Mouse (Mus musculus) ovary, postnatal 36 days (tissue): ENCODE results near the gene Mrps24.

Experiments used
- DNase-seq: peaks from one replicate; pipeline ENCODE4 v3.0.0; 2022; ENCODE audit warnings: low spot score, mixed read lengths

Mrps24 gene

DNA sequence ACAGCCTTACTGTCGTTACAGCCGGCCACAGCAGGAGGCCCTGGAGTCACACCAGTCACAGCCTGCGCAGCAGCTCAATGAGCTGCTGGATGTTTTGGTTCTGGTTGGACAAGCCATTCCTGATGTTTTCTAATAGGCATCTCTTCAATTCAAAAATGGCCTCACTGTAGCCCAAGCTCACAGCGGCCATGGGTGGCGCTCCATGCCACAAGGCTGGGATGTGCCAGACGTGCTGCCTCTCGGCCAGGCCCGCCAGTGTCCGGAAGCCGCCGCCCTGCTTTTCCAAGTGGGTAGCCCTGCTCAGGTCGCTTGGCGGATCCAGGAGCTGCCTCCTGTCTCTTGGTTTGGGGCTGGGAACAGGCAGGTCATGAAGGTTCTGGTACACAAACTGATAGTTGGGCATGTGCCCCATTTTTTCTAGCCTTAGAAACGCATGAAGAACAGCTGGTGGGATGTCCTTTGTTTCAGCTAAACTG is at the start of gene Mrps24:
Mrps24 (minus strand) TSS at position 51 of the 476 bp plus-strand sequence.
- DNase-seq = no peak

DNA sequence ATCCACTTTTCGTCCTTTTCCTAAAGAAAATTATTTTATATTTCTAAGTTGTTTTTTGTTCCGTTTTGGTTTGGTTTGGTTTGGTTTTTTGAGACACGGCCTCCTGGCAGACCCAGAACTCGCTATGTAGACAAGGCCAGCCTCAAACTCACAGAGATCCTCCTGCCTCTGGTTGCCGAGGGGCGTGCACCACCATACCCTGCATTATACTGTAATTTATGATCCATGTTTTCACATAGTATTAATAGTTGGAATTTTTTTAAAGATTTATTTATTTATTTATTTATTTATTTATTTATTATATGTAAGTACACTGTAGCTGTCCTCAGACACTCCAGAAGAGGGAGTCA is 47.1 kb upstream of the Mrps24 start:
- DNase-seq = no peak

DNA sequence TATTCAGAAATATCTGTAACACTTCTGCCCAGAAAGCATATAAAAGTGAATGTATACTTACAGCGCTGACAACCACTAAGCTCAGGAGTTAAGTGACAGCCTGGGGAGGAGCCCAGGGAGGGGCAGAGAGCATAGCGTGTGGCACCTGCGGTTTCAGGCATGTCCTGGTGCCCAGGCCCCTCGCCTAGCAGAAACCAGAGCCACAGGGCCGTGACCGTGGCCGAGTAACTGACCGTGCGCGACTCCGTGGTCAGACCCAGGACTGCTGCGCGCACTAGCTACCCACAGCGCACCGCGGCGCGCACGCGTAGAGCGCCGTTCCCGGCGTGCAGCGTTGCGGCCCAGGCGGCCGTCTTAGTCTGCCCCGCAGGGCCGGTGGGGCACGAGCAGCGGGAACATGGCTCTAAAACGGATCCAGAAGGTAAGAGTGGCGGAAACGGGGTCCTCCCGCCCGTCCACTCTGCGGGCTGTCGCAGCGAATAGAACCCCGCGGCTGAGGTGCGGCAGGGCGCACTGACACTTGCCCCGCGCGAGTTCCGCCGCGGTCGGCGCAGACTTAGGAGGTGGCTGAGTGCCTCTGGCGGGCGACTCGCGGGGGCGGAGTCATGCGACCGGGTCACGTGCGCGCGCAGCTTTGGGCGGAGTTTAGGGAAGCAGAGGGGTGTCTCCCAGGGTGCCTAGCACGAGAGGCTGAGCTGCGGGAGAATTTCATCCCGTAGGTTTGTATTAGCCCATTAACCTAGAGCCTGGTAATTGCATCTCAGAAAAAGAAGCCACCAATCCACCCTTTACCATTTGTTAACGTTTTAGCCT is 46.5 kb upstream of the Mrps24 start, which contains the start of gene Urgcp:
Urgcp (minus strand) TSS at position 557 of the 813 bp plus-strand sequence.
- DNase-seq = peak; percentile 94

DNA sequence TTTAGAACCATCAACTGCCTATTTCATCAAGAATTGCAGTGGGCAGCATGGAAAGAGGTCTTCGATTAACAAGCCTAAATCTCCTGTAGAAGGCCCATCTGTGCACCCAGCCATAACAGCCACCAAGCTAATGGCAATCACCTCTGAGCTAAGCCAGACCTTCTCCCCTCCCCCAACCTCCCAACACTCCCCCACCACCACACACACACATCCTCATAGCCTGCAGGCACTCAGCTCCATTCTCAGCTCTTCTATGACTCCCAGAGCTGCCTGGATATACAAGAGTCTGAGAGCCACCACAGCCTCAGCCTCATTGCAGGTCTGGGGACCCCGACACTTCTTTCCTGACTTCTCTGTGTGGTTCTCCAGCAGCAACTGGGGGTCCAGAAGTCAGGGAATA is 38.3 kb upstream of the Mrps24 start:
- DNase-seq = no peak

DNA sequence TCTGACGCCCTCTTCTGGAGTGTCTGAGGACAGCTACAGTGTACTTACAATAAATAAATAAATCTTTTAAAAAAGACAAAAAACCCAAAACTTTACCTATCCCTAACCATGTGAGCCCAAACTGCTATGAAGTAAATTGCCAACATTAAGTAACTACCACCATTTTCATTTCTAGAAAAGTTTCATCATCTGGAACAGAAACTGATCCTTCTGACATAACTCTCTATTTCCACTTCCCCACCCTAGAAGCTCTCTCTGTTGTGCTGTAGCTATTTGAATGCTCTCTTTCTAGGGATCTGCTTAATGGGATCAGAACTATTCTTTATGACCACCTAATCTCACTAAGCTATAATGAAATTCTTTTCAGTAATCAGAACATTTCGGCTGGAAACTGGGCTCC is 29.5 kb upstream of the Mrps24 start:
- no peak for DNase-seq

DNA sequence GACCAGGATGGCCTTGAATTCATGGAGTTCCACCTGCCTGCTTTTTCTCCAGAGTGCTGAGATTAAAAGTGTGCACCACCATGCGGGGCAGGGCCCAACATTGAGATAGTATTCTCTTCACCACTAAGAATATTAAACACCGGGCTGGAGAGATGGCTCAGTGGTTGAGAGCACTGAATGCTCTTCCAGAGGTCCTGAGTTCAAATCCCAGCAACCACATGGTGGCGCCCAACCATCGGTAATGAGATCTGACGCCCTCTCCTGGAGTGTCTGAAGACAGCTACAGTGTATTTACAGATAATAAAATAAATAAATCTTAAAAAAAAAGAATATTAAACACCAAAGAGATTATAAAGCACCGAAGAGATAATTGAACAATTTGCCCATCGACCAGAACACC is 26.6 kb upstream of the Mrps24 start:
- DNase-seq = no peak

GRCm38 (mm10) chr11:5740965-5741627 is 25.6 kb upstream of the Mrps24 start:
- DNase-seq = peak; percentile 83

- no peak for DNase-seq
Measured at GRCm38 (mm10) chr11:5740599-5740964, 25.1 kb upstream of the Mrps24 start.

- no peak for DNase-seq
Measured at GRCm38 (mm10) chr11:5739846-5740245, 24.4 kb upstream of the Mrps24 start.

- DNase-seq = no peak
Measured at GRCm38 (mm10) chr11:5738888-5739632, 23.6 kb upstream of the Mrps24 start.

GRCm38 (mm10) chr11:5737137-5737536 is 21.7 kb upstream of the Mrps24 start:
- no peak for DNase-seq

GRCm38 (mm10) chr11:5734323-5734722 is 18.8 kb upstream of the Mrps24 start:
- DNase-seq = no peak

- DNase-seq = no peak
Measured at GRCm38 (mm10) chr11:5732401-5732800, 16.9 kb upstream of the Mrps24 start.

DNA sequence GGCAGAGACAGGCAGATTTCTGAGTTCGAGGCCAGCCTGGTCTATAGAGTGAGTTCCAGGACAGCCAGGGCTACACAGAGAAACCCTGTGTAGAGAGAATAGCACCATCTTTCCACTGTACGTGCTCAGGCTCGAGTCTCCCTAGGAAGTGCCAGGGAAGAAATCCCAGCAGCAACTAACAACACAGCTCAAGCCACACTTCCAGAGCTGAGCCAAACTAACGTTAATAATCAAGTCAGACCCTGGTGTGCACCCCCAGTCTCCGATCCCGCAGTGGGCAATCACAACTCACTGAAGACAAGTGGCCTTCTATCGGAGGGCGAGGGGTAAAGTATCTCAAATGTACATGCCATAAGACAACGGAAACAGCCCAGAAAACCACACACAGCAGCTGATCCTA is 14.1 kb upstream of the Mrps24 start:
- DNase-seq = no peak

DNA sequence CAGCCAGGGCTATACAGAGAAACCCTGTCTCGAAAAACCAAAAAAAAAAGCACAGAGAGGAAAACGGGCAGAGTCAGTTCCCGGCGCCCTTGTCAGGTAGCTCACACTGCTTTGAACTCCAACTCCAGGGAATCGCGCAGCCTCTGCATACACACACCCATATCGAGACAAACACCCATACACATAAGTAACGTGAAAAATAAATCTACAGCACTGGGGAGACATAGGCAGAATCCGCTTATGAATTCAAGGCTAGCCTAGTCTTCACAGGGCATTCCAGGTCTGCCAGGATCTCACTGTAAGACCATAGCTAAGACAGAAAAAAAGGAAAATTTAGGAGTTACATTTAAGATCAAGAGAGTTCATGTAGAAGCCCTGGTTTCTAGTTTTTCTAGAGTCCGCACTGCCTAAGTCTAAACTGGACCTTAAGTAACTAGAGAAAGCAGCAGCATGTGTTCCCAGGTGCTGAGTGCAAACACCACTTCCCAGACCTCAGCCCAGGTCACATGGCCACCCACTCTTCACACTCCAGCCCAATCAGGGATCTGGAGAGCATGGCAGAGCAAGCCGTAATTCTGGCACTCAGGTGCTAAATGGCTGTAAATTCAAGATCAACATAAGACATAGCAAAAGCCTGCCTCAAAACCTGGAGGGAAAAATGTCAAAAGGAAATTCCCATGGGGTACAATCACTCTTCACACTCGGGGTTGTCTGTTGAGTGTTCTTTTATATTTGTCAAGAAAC is 3.3 kb upstream of the Mrps24 start:
- no peak for DNase-seq

- DNase-seq = no peak
Measured at GRCm38 (mm10) chr11:5716938-5717705, 1.6 kb upstream of the Mrps24 start.

- DNase-seq = no peak
Measured at GRCm38 (mm10) chr11:5716246-5716645, 766 bp upstream of the Mrps24 start.

- no peak for DNase-seq
Measured at GRCm38 (mm10) chr11:5715179-5715578, 301 bp downstream of the Mrps24 start.

DNA sequence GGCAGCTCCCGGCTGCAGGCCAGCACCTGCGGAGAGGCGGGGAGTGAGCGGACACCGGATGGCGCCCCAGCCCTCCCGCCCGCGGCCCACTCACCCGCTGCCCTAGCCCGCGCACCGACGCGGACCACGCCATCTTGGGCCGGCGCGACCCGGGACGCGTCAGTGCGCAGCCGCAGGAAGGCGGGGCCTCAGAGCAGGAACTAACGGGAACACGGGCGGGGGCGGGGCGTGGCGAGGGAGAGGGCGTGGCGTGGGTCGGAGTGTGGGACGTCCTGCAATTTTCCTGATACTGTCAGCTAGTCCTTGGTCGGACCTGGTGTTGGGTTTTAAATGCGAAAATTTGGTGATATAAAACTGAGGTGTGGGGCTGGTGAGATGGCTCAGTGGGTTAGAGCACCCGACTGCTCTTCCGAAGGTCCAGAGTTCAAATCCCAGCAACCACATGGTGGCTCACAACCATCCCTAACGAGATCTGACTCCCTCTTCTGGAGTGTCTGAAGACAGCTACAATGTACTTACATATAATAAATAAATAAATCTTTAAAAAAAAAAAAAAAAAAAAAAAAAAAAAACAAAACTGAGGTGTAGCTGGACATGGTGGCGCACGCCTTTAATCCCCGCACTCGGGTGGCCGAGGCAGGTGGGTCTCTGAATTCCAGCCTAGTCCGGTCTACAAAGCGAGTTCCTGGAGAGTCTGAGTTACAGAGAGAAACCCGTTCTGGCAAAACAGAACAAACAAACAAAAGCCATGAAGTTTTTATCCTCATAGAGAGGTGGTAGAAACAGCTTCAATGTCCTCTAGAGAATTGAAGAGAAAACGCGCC is 7.7 kb downstream of the Mrps24 start:
- DNase-seq = peak; percentile 89

DNA sequence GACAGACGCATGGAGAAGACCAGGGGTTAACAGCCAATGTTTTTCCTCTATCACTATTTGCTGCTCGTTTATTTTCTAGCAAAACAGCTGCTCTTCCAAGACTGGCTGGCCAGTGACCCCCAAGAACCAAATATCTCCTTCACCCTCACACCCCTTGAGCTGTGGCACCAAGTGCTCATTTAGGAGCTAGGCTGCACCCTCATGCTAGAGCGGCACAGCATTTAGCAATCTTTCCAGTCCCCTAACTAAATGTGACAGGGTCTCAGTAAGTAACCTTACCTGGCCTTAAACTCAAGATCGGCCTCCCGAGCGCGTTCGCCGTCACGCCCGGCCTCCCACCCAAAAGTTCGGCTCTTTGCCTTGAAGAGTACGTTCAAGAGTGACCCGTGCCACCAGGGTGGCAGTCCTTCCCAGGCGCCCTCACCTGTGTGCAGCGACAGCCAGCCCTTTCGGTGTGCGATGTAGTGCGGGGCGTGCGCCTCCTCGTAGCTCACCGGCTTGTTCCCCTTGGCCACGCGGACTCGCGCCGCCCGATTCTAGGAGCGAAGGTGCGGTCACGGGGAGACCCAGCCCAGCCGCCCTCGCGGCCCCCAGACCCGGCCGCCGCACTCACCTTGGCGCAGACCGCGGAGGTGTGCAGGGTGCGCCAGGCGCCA is 8.5 kb downstream of the Mrps24 start:
- peak; percentile 50 for DNase-seq
